Mouse (Mus musculus): ENCODE results near the gene Atxn7l1. TPM values are rescaled to one million over a fixed set of nuclear protein-coding genes. Genes with fewer than 3 reads are reported as not detected.

The Atxn7l1 gene
- polyA plus RNA-seq, 1 experiment from 2014 or later = 13.6 TPM

- no peak overlapping the region for H3K4me3 ChIP-seq
- WGBS = 68% methylated on average over 7 of the region's 7 CpGs
- no peak for DNase-seq (ENCODE audit: low spot score)
- H3K9me3 ChIP-seq = no peaks in the 10 kb centered on the region
- peaks cover 14% of the 10 kb centered on the region for H3K4me1 ChIP-seq
- H3K36me3 ChIP-seq = no peaks in the 10 kb centered on the region
- no peaks in the 10 kb centered on the region for H3K27me3 ChIP-seq (ENCODE audit: insufficient read depth, poor library complexity, severe bottlenecking)
- H3K27ac ChIP-seq = 0 out of 2 replicates have a peak overlapping the region, but pooled peaks have one; percentile 29
Observed at GRCm38 (mm10) chr12:33128702-33129101, 18.8 kb upstream of the Atxn7l1 start.

GRCm38 (mm10) chr12:33129410-33129809 is 18.1 kb upstream of the Atxn7l1 start:
- 0 out of 2 replicates have a peak overlapping the region, but pooled peaks have one; percentile 22 for H3K27ac ChIP-seq
- H3K9me3 ChIP-seq = no peaks in the 10 kb centered on the region
- peaks cover 14% of the 10 kb centered on the region for H3K4me1 ChIP-seq
- 12% methylated on average over 4 of the region's 4 CpGs for WGBS
- H3K4me3 ChIP-seq = no peak overlapping the region
- DNase-seq (ENCODE audit: low spot score) = no peak
- H3K27me3 ChIP-seq (ENCODE audit: insufficient read depth, poor library complexity, severe bottlenecking) = no peaks in the 10 kb centered on the region
- no peaks in the 10 kb centered on the region for H3K36me3 ChIP-seq

GRCm38 (mm10) chr12:33130401-33130800 is 17.1 kb upstream of the Atxn7l1 start:
- 52% methylated on average over 8 of the region's 8 CpGs for WGBS

GRCm38 (mm10) chr12:33131796-33132195 is 15.7 kb upstream of the Atxn7l1 start:
- no peak overlapping the region for H3K27ac ChIP-seq

More at GRCm38 (mm10) chr12:33130401-33130800, 17.1 kb upstream of the Atxn7l1 start:
- H3K9me3 ChIP-seq = no peaks in the 10 kb centered on the region
- no peaks in the 10 kb centered on the region for H3K36me3 ChIP-seq
- H3K4me1 ChIP-seq = peaks cover 14% of the 10 kb centered on the region
- H3K27me3 ChIP-seq (ENCODE audit: insufficient read depth, poor library complexity, severe bottlenecking) = no peaks in the 10 kb centered on the region
- DNase-seq (ENCODE audit: low spot score) = no peak
- H3K4me3 ChIP-seq = no peak overlapping the region
- no peak overlapping the region for H3K27ac ChIP-seq

GRCm38 (mm10) chr12:33137857-33138256 is 9.6 kb upstream of the Atxn7l1 start:
- H3K36me3 ChIP-seq = no peaks in the 10 kb centered on the region
- H3K27ac ChIP-seq = no peak overlapping the region
- no peak overlapping the region for H3K4me3 ChIP-seq
- H3K27me3 ChIP-seq (ENCODE audit: insufficient read depth, poor library complexity, severe bottlenecking) = no peaks in the 10 kb centered on the region
- DNase-seq (ENCODE audit: low spot score) = no peak
- WGBS = 62% methylated on average over 1 of the region's 1 CpGs
- H3K9me3 ChIP-seq = no peaks in the 10 kb centered on the region
- H3K4me1 ChIP-seq = peaks cover 18% of the 10 kb centered on the region

More at GRCm38 (mm10) chr12:33131796-33132195, 15.7 kb upstream of the Atxn7l1 start:
- H3K27me3 ChIP-seq (ENCODE audit: insufficient read depth, poor library complexity, severe bottlenecking) = no peaks in the 10 kb centered on the region
- peaks cover 14% of the 10 kb centered on the region for H3K4me1 ChIP-seq
- H3K4me3 ChIP-seq = no peak overlapping the region
- no peaks in the 10 kb centered on the region for H3K36me3 ChIP-seq
- no peak for DNase-seq (ENCODE audit: low spot score)
- no peaks in the 10 kb centered on the region for H3K9me3 ChIP-seq
- WGBS = 65% methylated on average over 7 of the region's 7 CpGs

- peaks cover 18% of the 10 kb centered on the region for H3K4me1 ChIP-seq
- peak; percentile 84 for DNase-seq (ENCODE audit: low spot score)
- no peaks in the 10 kb centered on the region for H3K27me3 ChIP-seq (ENCODE audit: insufficient read depth, poor library complexity, severe bottlenecking)
- 32% methylated on average over 3 of the region's 3 CpGs for WGBS
- no peaks in the 10 kb centered on the region for H3K9me3 ChIP-seq
- peak overlapping the region; percentile 56 for H3K27ac ChIP-seq
- no peaks in the 10 kb centered on the region for H3K36me3 ChIP-seq
- H3K4me3 ChIP-seq = no peak overlapping the region
Observed at GRCm38 (mm10) chr12:33139083-33139482, 8.4 kb upstream of the Atxn7l1 start.

GRCm38 (mm10) chr12:33144456-33144855 is 3.0 kb upstream of the Atxn7l1 start:
- 54% methylated on average over 8 of the region's 8 CpGs for WGBS
- DNase-seq (ENCODE audit: low spot score) = no peak

GRCm38 (mm10) chr12:33146622-33147433 is 665 bp upstream of the Atxn7l1 start:
- peaks cover 24% of the 10 kb centered on the region for H3K4me1 ChIP-seq
- no peaks in the 10 kb centered on the region for H3K36me3 ChIP-seq
- DNase-seq (ENCODE audit: low spot score) = no peak
- H3K27me3 ChIP-seq (ENCODE audit: insufficient read depth, poor library complexity, severe bottlenecking) = peaks cover 20% of the 10 kb centered on the region
- no peaks in the 10 kb centered on the region for H3K9me3 ChIP-seq
- 7% methylated on average over 29 of the region's 29 CpGs for WGBS
- H3K27ac ChIP-seq = peak overlapping the region; percentile 95
- H3K4me3 ChIP-seq = peak overlapping the region; percentile 79

More at GRCm38 (mm10) chr12:33144456-33144855, 3.0 kb upstream of the Atxn7l1 start:
- H3K4me3 ChIP-seq = no peak overlapping the region
- no peak overlapping the region for H3K27ac ChIP-seq
- H3K4me1 ChIP-seq = peaks cover 24% of the 10 kb centered on the region
- no peaks in the 10 kb centered on the region for H3K9me3 ChIP-seq
- H3K27me3 ChIP-seq (ENCODE audit: insufficient read depth, poor library complexity, severe bottlenecking) = peaks cover 20% of the 10 kb centered on the region
- H3K36me3 ChIP-seq = no peaks in the 10 kb centered on the region

GRCm38 (mm10) chr12:33149544-33150190 is 2.2 kb downstream of the Atxn7l1 start:
- DNase-seq (ENCODE audit: low spot score) = no peak
- H3K4me3 ChIP-seq = no peak overlapping the region
- no peaks in the 10 kb centered on the region for H3K36me3 ChIP-seq
- peaks cover 33% of the 10 kb centered on the region for H3K4me1 ChIP-seq
- H3K27ac ChIP-seq = no peak overlapping the region
- 91% methylated on average over 16 of the region's 16 CpGs for WGBS
- no peaks in the 10 kb centered on the region for H3K9me3 ChIP-seq
- H3K27me3 ChIP-seq (ENCODE audit: insufficient read depth, poor library complexity, severe bottlenecking) = peaks cover 20% of the 10 kb centered on the region

- DNase-seq (ENCODE audit: low spot score) = no peak
- WGBS = 32% methylated on average over 7 of the region's 7 CpGs
- no peaks in the 10 kb centered on the region for H3K9me3 ChIP-seq
- peaks cover 37% of the 10 kb centered on the region for H3K4me1 ChIP-seq
- no peaks in the 10 kb centered on the region for H3K27me3 ChIP-seq (ENCODE audit: insufficient read depth, poor library complexity, severe bottlenecking)
- no peak overlapping the region for H3K27ac ChIP-seq
- no peaks in the 10 kb centered on the region for H3K36me3 ChIP-seq
- H3K4me3 ChIP-seq = no peak overlapping the region
Observed at GRCm38 (mm10) chr12:33153131-33153530, 5.6 kb downstream of the Atxn7l1 start.

- Histone ChIP-seq H3K36me3 (no peaks in the 10 kb centered on the region), H3K27ac (no peak overlapping the region), H3K27me3 (ENCODE audit: insufficient read depth, poor library complexity, severe bottlenecking) (no peaks in the 10 kb centered on the region), H3K9me3 (no peaks in the 10 kb centered on the region), H3K4me1 (peaks cover 37% of the 10 kb centered on the region), H3K4me3 (no peak overlapping the region)
- whole genome bisulfite sequencing = 77% methylated on average over 3 of the region's 3 CpGs
- no peak for DNase-seq (ENCODE audit: low spot score)
Observed at GRCm38 (mm10) chr12:33153850-33154249, 6.4 kb downstream of the Atxn7l1 start.

GRCm38 (mm10) chr12:33154732-33155131 is 7.2 kb downstream of the Atxn7l1 start:
- no peak for DNase-seq (ENCODE audit: low spot score)
- no peaks in the 10 kb centered on the region for H3K27me3 ChIP-seq (ENCODE audit: insufficient read depth, poor library complexity, severe bottlenecking)
- no peak overlapping the region for H3K27ac ChIP-seq
- no peaks in the 10 kb centered on the region for H3K36me3 ChIP-seq
- no peaks in the 10 kb centered on the region for H3K9me3 ChIP-seq
- 88% methylated on average over 3 of the region's 3 CpGs for WGBS
- H3K4me1 ChIP-seq = peaks cover 34% of the 10 kb centered on the region
- no peak overlapping the region for H3K4me3 ChIP-seq

- Histone ChIP-seq H3K9me3 (no peaks in the 10 kb centered on the region), H3K27me3 (ENCODE audit: insufficient read depth, poor library complexity, severe bottlenecking) (no peaks in the 10 kb centered on the region), H3K27ac (no peak overlapping the region), H3K4me3 (no peak overlapping the region), H3K36me3 (no peaks in the 10 kb centered on the region), H3K4me1 (peaks cover 27% of the 10 kb centered on the region)
- WGBS = 87% methylated on average over 7 of the region's 7 CpGs
- no peak for DNase-seq (ENCODE audit: low spot score)
Observed at GRCm38 (mm10) chr12:33156334-33157018, 9.0 kb downstream of the Atxn7l1 start.
